31 mouse cellular contexts compared by ENCODE assay signal in the genomic region with DNA sequence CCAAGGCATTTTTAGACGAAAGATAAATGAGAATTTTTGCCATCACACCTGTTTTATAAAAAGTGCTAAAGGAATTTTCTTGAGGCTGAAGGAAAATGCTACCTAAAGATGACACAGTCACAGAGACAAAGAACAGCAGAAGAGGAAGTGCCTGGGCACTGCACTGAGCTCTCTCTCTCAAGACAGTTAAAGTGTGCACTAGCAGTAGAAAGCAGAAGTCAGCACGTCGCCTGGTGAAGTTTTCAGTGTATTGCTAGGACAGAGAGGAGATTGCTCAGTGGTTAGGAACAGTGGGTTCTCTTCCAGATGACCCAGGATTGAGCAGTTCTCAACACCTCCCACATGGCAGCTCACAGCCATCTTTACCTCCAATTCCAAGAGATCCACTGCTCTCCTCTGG. TPM values are rescaled to one million over a fixed set of nuclear protein-coding genes. Genes with fewer than 3 reads are reported as not detected.
DNase-seq lines count a peak whose midpoint lies in the region; ATAC-seq and TF ChIP-seq lines count a peak whose summit lies in the region.
"Had no signal": no experiment of that assay in that cellular context is flagged by ENCODE, and none has a peak within 500 bp of the region (broad histone marks: within the 10 kb centered on the region; RNA-seq: fewer than 3 reads in every experiment).

No protein-coding gene starts in this region.

- no peak for TF ChIP-seq POLR2A in bone marrow, adult 2 months (IDR thresholded peaks at IDR 0.05; ENCODE audit: borderline replicate concordance, control insufficient read depth, low read depth, low read length)

- no peaks in the 10 kb centered on the region for H3K27me3 ChIP-seq in embryonic facial prominence, embryonic 10.5 days (replicated peaks; ENCODE audit: low read depth, poor library complexity, severe bottlenecking)
- H3K27me3 ChIP-seq: embryonic facial prominence, embryonic 15.5 days; hindbrain, embryonic 15.5 days; midbrain, embryonic 15.5 days had no signal

- ATAC-seq in megakaryocyte, adult 5-6 weeks (ENCODE audit: poor library complexity, severe bottlenecking), result peak; percentile 77
- ATAC-seq: forebrain, embryonic 16.5 days; intestine, postnatal 0 days; midbrain, embryonic 15.5 days; Patski had no signal

- H3K4me1 ChIP-seq in bone marrow, adult 2 months (ENCODE audit: control insufficient read depth, insufficient read depth, low read length), result peaks cover 5% of the 10 kb centered on the region
- H3K4me1 ChIP-seq in embryonic facial prominence, embryonic 10.5 days, result no peaks in the 10 kb centered on the region
- H3K4me1 ChIP-seq: embryonic facial prominence, embryonic 15.5 days; hindbrain, embryonic 15.5 days; kidney, embryonic 15.5 days; limb, embryonic 12.5 days; midbrain, embryonic 15.5 days had no signal

- peak; percentile 40 for DNase-seq in layer of hippocampus, adult 9-11 months
- DNase-seq in layer of hippocampus, postnatal 25 days (ENCODE audit: extremely low spot score in 1 of 2, low spot score in 1 of 2), result no peak
- DNase-seq in 416B (ENCODE audit: low read depth), result peak; percentile 82
- no peak for DNase-seq in frontal cortex, adult 2 months (ENCODE audit: extremely low spot score in 1 of 2, low spot score in 1 of 2)
- DNase-seq in cerebellum, postnatal 4 days (ENCODE audit: low spot score in 2 of 2), result no peak
- no peak for DNase-seq in embryonic facial prominence, embryonic 10.5 days (ENCODE audit: low spot score)
- DNase-seq: adrenal gland, adult 8-10 months; cerebellum, adult 11 months; cerebellum, postnatal 10 days; embryo, embryonic 11 days; heart, postnatal 36 days; retina, postnatal 1 day; thymus, postnatal 36 days had no signal

- WGBS in bone marrow, adult 2 months, result 6% methylated on average over 3 of the region's 3 CpGs
- WGBS in embryonic facial prominence, embryonic 10.5 days, result 77% methylated on average over 3 of the region's 3 CpGs

- H3K4me3 ChIP-seq in bone marrow, adult 2 months (replicated peaks; ENCODE audit: control insufficient read depth, low read depth, low read length), result no peak overlapping the region
- H3K4me3 ChIP-seq in embryonic facial prominence, embryonic 10.5 days, result no peak overlapping the region
- H3K4me3 ChIP-seq: embryonic facial prominence, embryonic 15.5 days; hindbrain, embryonic 15.5 days; kidney, embryonic 15.5 days; limb, embryonic 12.5 days; megakaryocyte, embryonic 14.5 days; midbrain, embryonic 15.5 days had no signal

- peak overlapping the region; percentile 60 for H3K27ac ChIP-seq in bone marrow, adult 2 months (ENCODE audit: control insufficient read depth, insufficient read depth, low read depth, low read length, poor library complexity)
- no peak overlapping the region for H3K27ac ChIP-seq in embryonic facial prominence, embryonic 10.5 days (replicated peaks)
- H3K27ac ChIP-seq: embryonic facial prominence, embryonic 15.5 days; hindbrain, embryonic 15.5 days; kidney, embryonic 15.5 days; limb, embryonic 12.5 days; midbrain, embryonic 15.5 days had no signal

- TF ChIP-seq CTCF in bone marrow, adult 2 months (IDR thresholded peaks at IDR 0.05; ENCODE audit: control insufficient read depth, insufficient read depth, low read length), result no peak

- no peaks in the 10 kb centered on the region for H3K36me3 ChIP-seq in embryonic facial prominence, embryonic 10.5 days (replicated peaks)
- H3K36me3 ChIP-seq: embryonic facial prominence, embryonic 15.5 days; hindbrain, embryonic 15.5 days; kidney, embryonic 15.5 days; limb, embryonic 12.5 days; midbrain, embryonic 15.5 days had no signal

- no peaks in the 10 kb centered on the region for H3K9me3 ChIP-seq in embryonic facial prominence, embryonic 10.5 days
- H3K9me3 ChIP-seq: embryonic facial prominence, embryonic 15.5 days; hindbrain, embryonic 15.5 days; kidney, embryonic 15.5 days; limb, embryonic 12.5 days; megakaryocyte, embryonic 14.5 days; midbrain, embryonic 15.5 days had no signal

RNA-seq across cellular contexts. Expression of gene Alox15, which starts 22.5 kb away (rescaled TPM):
- not detected for total RNA-seq in layer of hippocampus, postnatal 25 days (2021)
- 2.0 and 3.5 TPM in 2 replicates for polyA plus RNA-seq in bone marrow, adult 2 months (2011; ENCODE audit: insufficient read depth, insufficient read length, low replicate concordance, missing spikeins)
- 62.7 and 71.5 TPM in 2 replicates for total RNA-seq in megakaryocyte, adult 5-6 weeks (2015)
- 72.8 and 74.4 TPM in 2 replicates for total RNA-seq in megakaryocyte, adult 5-6 weeks (2017)
- polyA plus RNA-seq in frontal cortex, adult 2 months (2012; rRNA removed), result 0.26 and 0.84 TPM in 2 replicates
- polyA plus RNA-seq in embryonic facial prominence, embryonic 10.5 days (2016; fragmentation: Nextera tagmentation; extraction: Ambion mirVana), result 0.11 and 0.29 TPM in 2 replicates
- total RNA-seq: layer of hippocampus, postnatal 14 days; left cerebral cortex, postnatal 10 days had no signal
- polyA plus RNA-seq: forebrain, embryonic 16.5 days; heart, embryonic 14.5 days; hindbrain, embryonic 15.5 days; Patski had no signal

RNA-seq across cellular contexts. Expression of gene Pelp1, which starts 35.5 kb away (rescaled TPM):
- 10 to 100 TPM; 32.8 to 34.3 TPM for total RNA-seq in layer of hippocampus, postnatal 25 days (2021)
- polyA plus RNA-seq in bone marrow, adult 2 months (2011; ENCODE audit: insufficient read depth, insufficient read length, low replicate concordance, missing spikeins), result 13.9 and 22.7 TPM in 2 replicates
- 12.1 and 13.2 TPM in 2 replicates for total RNA-seq in megakaryocyte, adult 5-6 weeks (2015)
- total RNA-seq in megakaryocyte, adult 5-6 weeks (2017), result 5.8 and 7.4 TPM in 2 replicates
- polyA plus RNA-seq in frontal cortex, adult 2 months (2012; rRNA removed), result 19.3 and 20.9 TPM in 2 replicates
- polyA plus RNA-seq in embryonic facial prominence, embryonic 10.5 days (2016; fragmentation: Nextera tagmentation; extraction: Ambion mirVana), result 60.7 and 62.0 TPM in 2 replicates

RNA-seq across cellular contexts. Expression of gene Alox12e, which starts 51.9 kb away (rescaled TPM):
- not detected for total RNA-seq in layer of hippocampus, postnatal 25 days (2021)
- not detected in 2 replicates for polyA plus RNA-seq in bone marrow, adult 2 months (2011; ENCODE audit: insufficient read depth, insufficient read length, low replicate concordance, missing spikeins)
- 0.98 and 1.5 TPM in 2 replicates for total RNA-seq in megakaryocyte, adult 5-6 weeks (2015)
- total RNA-seq in megakaryocyte, adult 5-6 weeks (2017), result 1.2 and 1.7 TPM in 2 replicates
- 0.13 and 0.24 TPM in 2 replicates for polyA plus RNA-seq in frontal cortex, adult 2 months (2012; rRNA removed)
- not detected in 2 replicates for polyA plus RNA-seq in embryonic facial prominence, embryonic 10.5 days (2016; fragmentation: Nextera tagmentation; extraction: Ambion mirVana)
- total RNA-seq: adrenal gland, adult 8-10 months; gastrocnemius, adult 18-20 months; heart, adult 18-20 months; heart, postnatal 36 days; layer of hippocampus, postnatal 14 days had no signal
- polyA plus RNA-seq: brain, embryonic 14.5 days; forebrain, embryonic 16.5 days; heart, embryonic 14.5 days; hindbrain, embryonic 15.5 days; intestine, postnatal 0 days; kidney, embryonic 15.5 days; limb, embryonic 12.5 days; Patski; stomach, embryonic 14.5 days had no signal

RNA-seq across cellular contexts. Expression of gene Arrb2, which starts 58.1 kb away (rescaled TPM):
- total RNA-seq in layer of hippocampus, postnatal 25 days (2021), result 100 to 1,000 TPM in 1 of 2 experiments, 10 to 100 TPM in 1; 90.7 to 104 TPM
- polyA plus RNA-seq in bone marrow, adult 2 months (2011; ENCODE audit: insufficient read depth, insufficient read length, low replicate concordance, missing spikeins), result 201 and 438 TPM in 2 replicates
- 140 and 157 TPM in 2 replicates for total RNA-seq in megakaryocyte, adult 5-6 weeks (2015)
- total RNA-seq in megakaryocyte, adult 5-6 weeks (2017), result 125 and 141 TPM in 2 replicates
- 64.1 and 69.8 TPM in 2 replicates for polyA plus RNA-seq in frontal cortex, adult 2 months (2012; rRNA removed)
- polyA plus RNA-seq in embryonic facial prominence, embryonic 10.5 days (2016; fragmentation: Nextera tagmentation; extraction: Ambion mirVana), result 28.4 and 29.4 TPM in 2 replicates

Comparison
In these comparisons a context has a peak if more than half of its experiments do, and no peak if none do; other contexts are left out.
1. DNase-seq: peak in layer of hippocampus, adult 9-11 months (single experiment) and 416B (single experiment); none in layer of hippocampus, postnatal 25 days (0 of 2), frontal cortex, adult 2 months (0 of 2), cerebellum, postnatal 4 days (0 of 2) and embryonic facial prominence, embryonic 10.5 days (single experiment).